Mouse (Mus musculus): Measurements from ENCODE around the gene Ell.

Gene Ell

GRCm38 (mm10) chr8:70610796-70611771 lies 71.8 kb downstream of the Ell start:
- in situ Hi-C loops (cut with MboI, MseI): no loop called here

- in situ Hi-C loops (cut with MboI, MseI): no loop called here
Measured at GRCm38 (mm10) chr8:70611849-70612248, 72.6 kb downstream of the Ell start.

- in situ Hi-C loops (cut with MboI, MseI): no loop called here
Measured at GRCm38 (mm10) chr8:70613763-70614162, 74.5 kb downstream of the Ell start.

GRCm38 (mm10) chr8:70614469-70614868 lies 75.2 kb downstream of the Ell start:
- in situ Hi-C loops (cut with MboI, MseI): no loop called here

GRCm38 (mm10) chr8:70615281-70615680 lies 76.0 kb downstream of the Ell start:
- in situ Hi-C loops (cut with MboI, MseI): no loop called here

GRCm38 (mm10) chr8:70615894-70616293 lies 76.6 kb downstream of the Ell start, which contains the start of gene Lrrc25:
Lrrc25 (plus strand) TSS chr8:70616155.
- in situ Hi-C loops (cut with MboI, MseI): no loop called here

GRCm38 (mm10) chr8:70616645-70617044 lies 77.4 kb downstream of the Ell start:
- in situ Hi-C loops (cut with MboI, MseI): no loop called here

GRCm38 (mm10) chr8:70617985-70618384 lies 78.7 kb downstream of the Ell start:
- in situ Hi-C loops (cut with MboI, MseI): no loop called here

GRCm38 (mm10) chr8:70618888-70619334 lies 79.7 kb downstream of the Ell start:
- in situ Hi-C loops (cut with MboI, MseI): no loop called here

- in situ Hi-C loops (cut with MboI, MseI): no loop called here
Measured at GRCm38 (mm10) chr8:70622220-70622619, 83.0 kb downstream of the Ell start.

GRCm38 (mm10) chr8:70625104-70625503 lies 85.8 kb downstream of the Ell start:
- in situ Hi-C loops (cut with MboI, MseI): no loop called here

GRCm38 (mm10) chr8:70627041-70627440 lies 87.8 kb downstream of the Ell start:
- in situ Hi-C loops (cut with MboI, MseI): no loop called here

- in situ Hi-C loops (cut with MboI, MseI): no loop called here
Measured at GRCm38 (mm10) chr8:70628986-70629490, 89.8 kb downstream of the Ell start.

- in situ Hi-C loops (cut with MboI, MseI): no loop called here
Measured at GRCm38 (mm10) chr8:70629574-70630531, 90.6 kb downstream of the Ell start.

- in situ Hi-C loops (cut with MboI, MseI): no loop called here
Measured at GRCm38 (mm10) chr8:70630532-70631381, 91.5 kb downstream of the Ell start.

- in situ Hi-C loops (cut with MboI, MseI): no loop called here
Measured at GRCm38 (mm10) chr8:70631436-70631835, 92.2 kb downstream of the Ell start.

GRCm38 (mm10) chr8:70632346-70632892 lies 93.2 kb downstream of the Ell start, which contains the start of gene Gdf15:
Gdf15 (minus strand) TSS chr8:70632456.
- in situ Hi-C loops (cut with MboI, MseI): no loop called here

- in situ Hi-C loops (cut with MboI, MseI): no loop called here
Measured at GRCm38 (mm10) chr8:70634066-70634465, 94.8 kb downstream of the Ell start.

GRCm38 (mm10) chr8:70635527-70635926 lies 96.3 kb downstream of the Ell start:
- in situ Hi-C loops (cut with MboI, MseI): loop anchor here (5.0 kb wide), 1 partner anchor 83 kb away; no protein-coding TSS in a partner anchor

- in situ Hi-C loops (cut with MboI, MseI): loop anchor here (5.0 kb wide), 1 partner anchor 85 kb away; no protein-coding TSS in a partner anchor
Measured at GRCm38 (mm10) chr8:70636838-70637237, 97.6 kb downstream of the Ell start.
